Mouse (Mus musculus): Measurements from ENCODE around the gene Washc1. TPM values are rescaled to one million over a fixed set of nuclear protein-coding genes. Genes with fewer than 3 reads are reported as not detected.
"Not testable (repeated sequence)": the region's sequence is repeated elsewhere in the genome, so short reads cannot be mapped to it uniquely, and the experiment has no call there.

Gene Washc1
- polyA plus RNA-seq, 1 experiment from 2014 or later = 39.1 TPM

- 7% methylated on average over 45 of the region's 45 CpGs for WGBS
- peak; percentile 73 for ATAC-seq (ENCODE audit: low FRiP score, low read depth)
- H3K9me3 ChIP-seq = no peaks in the 10 kb centered on the region
- H3K27ac ChIP-seq = no peak within 1 kb of the TSS
- no peaks in the 10 kb centered on the region for H3K27me3 ChIP-seq (replicated peaks)
- H3K4me2 ChIP-seq (replicated peaks) = peak within 1 kb of the TSS; percentile 58
- peak within 1 kb of the TSS; percentile 62 for H3K9ac ChIP-seq
- peaks cover 10% of the 10 kb centered on the region for H3K4me1 ChIP-seq
- H3K36me3 ChIP-seq = peaks cover 37% of the 10 kb centered on the region
- H3K4me3 ChIP-seq = peak within 1 kb of the TSS; percentile 65
Observed at GRCm38 (mm10) chr17:66123066-66123815, 11.9 kb downstream of the Washc1 start, which contains the start of gene Ddx11. TSS of gene Ddx11 (plus strand) at chr17:66123520.

DNA sequence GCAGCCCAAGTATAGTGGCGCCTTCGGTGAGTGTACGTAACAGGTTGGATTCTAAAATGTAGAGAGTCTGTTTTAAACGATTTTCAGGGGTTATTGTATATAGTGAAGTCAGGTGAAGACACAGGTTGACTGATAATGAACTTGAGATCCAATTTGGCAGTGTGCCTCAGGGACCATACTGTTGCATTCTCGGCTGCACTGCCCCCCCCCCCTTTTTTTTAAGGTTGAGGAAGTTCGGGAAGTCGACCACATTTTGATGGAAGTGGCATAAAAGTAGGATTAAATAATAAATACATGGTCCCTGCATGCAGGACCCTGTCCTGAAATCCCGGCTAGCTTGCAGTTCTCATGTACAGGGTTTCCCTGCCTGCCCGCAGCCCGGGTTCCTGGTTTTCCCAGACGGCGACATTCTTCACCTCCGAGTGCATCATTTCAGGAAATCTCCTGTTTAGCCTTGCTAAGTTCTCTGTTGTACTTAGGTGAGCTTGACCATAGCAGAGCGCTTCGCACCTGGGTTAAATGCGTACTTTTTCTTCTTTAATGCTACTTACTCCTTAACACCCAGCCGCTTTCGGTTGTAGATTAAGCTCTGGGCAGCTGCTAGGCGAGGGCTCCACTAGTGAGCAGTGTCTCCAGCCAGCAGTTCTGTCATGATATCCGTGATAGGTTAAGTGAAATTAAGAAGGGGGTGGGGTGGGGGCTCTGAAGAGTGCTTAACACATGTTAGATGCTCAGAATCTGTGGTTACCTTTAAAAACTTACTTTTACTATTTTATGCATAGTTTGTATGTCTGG lies 12.7 kb downstream of the Washc1 start:
- Histone ChIP-seq H3K9ac (peak overlapping the region; percentile 62), H3K9me3 (no peaks in the 10 kb centered on the region), H3K27me3 (replicated peaks) (no peaks in the 10 kb centered on the region), H3K27ac (no peak overlapping the region), H3K4me3 (peak overlapping the region; percentile 65), H3K4me1 (peaks cover 10% of the 10 kb centered on the region), H3K36me3 (peaks cover 30% of the 10 kb centered on the region), H3K4me2 (replicated peaks) (peak overlapping the region; percentile 58)
- 3% methylated on average over 20 of the region's 20 CpGs for WGBS
- ATAC-seq (ENCODE audit: low FRiP score, low read depth) = peak; percentile 23; the same call in 1 of the 2 replicates

- no peak for ATAC-seq (ENCODE audit: low FRiP score, low read depth)
- Histone ChIP-seq H3K4me2 (replicated peaks) (no peak overlapping the region), H3K4me3 (no peak overlapping the region), H3K27me3 (replicated peaks) (no peaks in the 10 kb centered on the region), H3K9ac (no peak overlapping the region), H3K36me3 (peaks cover 19% of the 10 kb centered on the region), H3K9me3 (no peaks in the 10 kb centered on the region), H3K27ac (no peak overlapping the region), H3K4me1 (peaks cover 10% of the 10 kb centered on the region)
- WGBS = 68% methylated on average over 5 of the region's 5 CpGs
Observed at GRCm38 (mm10) chr17:66125211-66125610, 13.9 kb downstream of the Washc1 start.

DNA sequence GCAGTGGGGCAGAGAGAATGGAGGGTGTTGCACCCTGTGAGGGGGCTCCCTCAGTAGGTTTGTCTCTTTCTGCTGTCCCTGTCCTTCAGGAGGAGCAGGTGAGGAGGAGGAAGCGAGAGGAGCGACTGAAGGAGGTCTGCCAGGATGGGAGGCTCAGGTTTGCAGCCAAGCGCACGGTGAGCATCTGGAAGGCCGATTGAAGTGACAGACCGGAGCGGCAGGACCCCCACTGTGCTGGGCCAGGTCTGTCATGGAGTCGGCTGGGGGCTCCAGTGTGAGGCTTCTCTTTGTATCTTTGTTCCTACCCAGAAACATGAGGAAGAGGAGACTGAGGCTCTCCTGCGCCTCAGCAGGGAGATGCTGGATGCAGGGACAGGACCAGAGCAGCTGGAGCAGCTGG lies 19.0 kb downstream of the Washc1 start:
- Histone ChIP-seq H3K4me1 (no peaks in the 10 kb centered on the region), H3K27ac (no peak overlapping the region), H3K36me3 (peaks cover 57% of the 10 kb centered on the region), H3K4me2 (replicated peaks) (no peak overlapping the region), H3K4me3 (no peak overlapping the region), H3K27me3 (replicated peaks) (no peaks in the 10 kb centered on the region), H3K9me3 (no peaks in the 10 kb centered on the region), H3K9ac (no peak overlapping the region)
- ATAC-seq (ENCODE audit: low FRiP score, low read depth) = no peak
- 92% methylated on average over 9 of the region's 9 CpGs for WGBS

- WGBS = over 99% methylated on average over 4 of the region's 4 CpGs
- ATAC-seq (ENCODE audit: low FRiP score, low read depth) = no peak
- H3K27ac ChIP-seq = no peak overlapping the region
- H3K4me2 ChIP-seq (replicated peaks) = no peak overlapping the region
- no peaks in the 10 kb centered on the region for H3K4me1 ChIP-seq
- no peaks in the 10 kb centered on the region for H3K9me3 ChIP-seq
- peaks cover 64% of the 10 kb centered on the region for H3K36me3 ChIP-seq
- no peaks in the 10 kb centered on the region for H3K27me3 ChIP-seq (replicated peaks)
- H3K9ac ChIP-seq = no peak overlapping the region
- H3K4me3 ChIP-seq = no peak overlapping the region
Observed at GRCm38 (mm10) chr17:66131212-66131611, 19.9 kb downstream of the Washc1 start.

- not testable (repeated sequence) for H3K4me2 ChIP-seq (replicated peaks); H3K4me1 ChIP-seq; H3K9me3 ChIP-seq; H3K27me3 ChIP-seq (replicated peaks); H3K4me3 ChIP-seq; H3K27ac ChIP-seq; H3K9ac ChIP-seq
- peaks cover 39% of the 10 kb centered on the region for H3K36me3 ChIP-seq
- peak; percentile 75; the same call in 1 of the 2 replicates for ATAC-seq (ENCODE audit: low FRiP score, low read depth)
- 67% methylated on average over 6 of the region's 8 CpGs for WGBS
Observed at GRCm38 (mm10) chr17:66152706-66153662, 41.6 kb downstream of the Washc1 start.

GRCm38 (mm10) chr17:66153735-66154423 lies 42.5 kb downstream of the Washc1 start:
- not testable (repeated sequence) for H3K9ac ChIP-seq; ATAC-seq (ENCODE audit: low FRiP score, low read depth); H3K4me1 ChIP-seq; H3K27me3 ChIP-seq (replicated peaks); H3K27ac ChIP-seq; H3K4me3 ChIP-seq; H3K4me2 ChIP-seq (replicated peaks); H3K9me3 ChIP-seq
- 89% methylated on average over 4 of the region's 4 CpGs for WGBS
- H3K36me3 ChIP-seq = peaks cover 30% of the 10 kb centered on the region

DNA sequence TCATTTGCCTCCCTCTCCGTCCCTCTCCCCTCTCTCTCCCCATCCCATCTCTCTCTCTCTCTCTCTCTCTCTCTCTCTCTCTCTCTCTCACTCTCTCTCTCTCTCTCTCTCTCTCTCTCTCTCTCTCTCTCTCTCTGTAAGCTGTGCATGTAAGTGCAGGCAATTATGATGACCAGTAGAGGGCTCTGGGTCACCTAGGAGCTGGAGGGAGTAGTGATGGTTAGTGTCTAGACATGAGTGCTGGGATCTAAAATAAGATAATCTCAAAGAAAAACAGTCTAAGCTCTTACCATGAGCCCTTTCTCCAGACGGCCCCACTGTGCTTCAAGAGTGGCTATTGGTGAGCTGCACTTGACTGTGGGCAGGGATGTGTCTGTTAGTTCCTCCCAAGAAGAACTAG lies 43.5 kb downstream of the Washc1 start:
- 73% methylated on average over 2 of the region's 2 CpGs for WGBS
- Histone ChIP-seq H3K27me3 (replicated peaks) (no peaks in the 10 kb centered on the region), H3K9ac (no peak overlapping the region), H3K4me1 (no peaks in the 10 kb centered on the region), H3K27ac (no peak overlapping the region), H3K4me2 (replicated peaks) (no peak overlapping the region), H3K9me3 (no peaks in the 10 kb centered on the region), H3K4me3 (no peak overlapping the region), H3K36me3 (peaks cover 20% of the 10 kb centered on the region)
- ATAC-seq (ENCODE audit: low FRiP score, low read depth) = no peak

- Histone ChIP-seq H3K9ac (no peak overlapping the region), H3K36me3 (no peaks in the 10 kb centered on the region), H3K27me3 (replicated peaks) (no peaks in the 10 kb centered on the region), H3K4me2 (replicated peaks) (no peak overlapping the region), H3K9me3 (0 out of 2 replicates have a peak, but pooled peaks cover 4% of the 10 kb centered on the region), H3K4me1 (no peaks in the 10 kb centered on the region), H3K27ac (no peak overlapping the region), H3K4me3 (no peak overlapping the region)
- 93% methylated on average over 5 of the region's 5 CpGs for WGBS
- ATAC-seq (ENCODE audit: low FRiP score, low read depth) = no peak
Observed at GRCm38 (mm10) chr17:66158271-66158670, 46.9 kb downstream of the Washc1 start.

- ATAC-seq (ENCODE audit: low FRiP score, low read depth); H3K4me3 ChIP-seq; H3K36me3 ChIP-seq; H3K27me3 ChIP-seq (replicated peaks); H3K9ac ChIP-seq; H3K4me2 ChIP-seq (replicated peaks); H3K4me1 ChIP-seq; H3K27ac ChIP-seq; H3K9me3 ChIP-seq: not testable (repeated sequence)
- 95% methylated on average over 5 of the region's 5 CpGs for WGBS
Observed at GRCm38 (mm10) chr17:66167141-66167540, 55.8 kb downstream of the Washc1 start.
